Mouse (Mus musculus) ovary, postnatal 14 days (tissue): ENCODE measurements around the gene Chst3.
"Not testable (repeated sequence)": the region's sequence is repeated elsewhere in the genome, so short reads cannot be mapped to it uniquely, and the experiment has no call there.

Experiments used
- DNase-seq: peaks from one replicate; pipeline ENCODE4 v3.0.0; 2022; ENCODE audit warnings: low spot score

Gene Chst3

DNA sequence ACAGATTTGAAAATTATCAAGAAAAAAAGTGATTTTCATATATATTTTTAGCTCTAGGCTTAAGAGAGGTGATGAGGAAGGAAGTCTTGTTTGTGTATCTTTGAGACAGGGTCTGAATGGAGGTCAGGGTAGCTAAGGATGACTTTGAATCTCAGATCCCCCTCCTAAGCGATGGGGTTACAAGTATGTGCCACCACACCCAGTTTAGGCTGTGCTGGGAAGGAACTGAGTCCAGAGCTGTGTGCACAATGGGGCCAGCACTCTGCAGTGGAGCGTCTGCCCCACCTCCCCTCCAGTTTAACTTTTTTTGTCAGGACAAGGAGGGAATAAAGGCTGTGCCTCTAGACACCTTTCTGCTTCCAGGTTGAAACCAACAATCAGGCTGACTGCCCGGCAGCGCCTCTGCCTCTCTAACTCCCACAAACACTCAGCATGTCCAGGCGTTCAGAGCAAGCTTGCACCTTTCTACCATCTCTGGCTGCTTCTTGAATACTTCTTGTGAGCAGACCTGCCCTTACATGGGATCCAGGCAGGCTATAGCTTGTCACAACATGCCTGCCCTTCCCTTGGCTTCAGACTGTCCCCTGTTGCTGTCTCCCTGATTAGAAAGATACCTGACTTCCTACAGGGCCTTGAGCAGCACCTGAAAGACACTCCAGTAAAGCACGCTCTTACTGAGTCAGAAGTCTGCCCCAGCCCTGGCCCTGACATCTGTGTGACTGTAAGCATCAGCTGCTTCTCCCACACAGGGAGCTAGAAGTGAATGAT lies 11.4 kb upstream of the Chst3 start:
- DNase-seq: no peak

GRCm38 (mm10) chr10:60229113-60229512 lies 10.1 kb upstream of the Chst3 start:
- DNase-seq: no peak

DNA sequence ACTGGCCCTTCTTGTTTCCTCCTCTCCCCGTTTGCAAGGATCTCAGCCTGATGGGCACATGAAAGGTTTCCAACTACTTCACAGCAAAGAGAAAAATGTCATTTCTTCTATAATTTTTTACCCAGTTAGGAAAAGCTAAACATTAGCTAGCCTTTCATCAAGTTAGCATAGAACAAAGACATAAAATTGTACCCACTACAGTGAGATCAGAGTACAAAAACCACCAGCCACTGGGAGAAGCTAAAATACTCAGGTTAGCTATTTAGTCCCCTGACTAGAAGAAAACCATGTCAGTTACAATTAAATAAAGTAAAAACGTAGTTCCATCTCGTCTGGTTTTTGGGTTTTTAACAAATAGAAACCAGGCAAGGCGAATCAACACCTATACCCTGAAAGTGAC lies 8.6 kb upstream of the Chst3 start:
- no peak for DNase-seq

GRCm38 (mm10) chr10:60224601-60225000 lies 5.5 kb upstream of the Chst3 start:
- no peak for DNase-seq

DNA sequence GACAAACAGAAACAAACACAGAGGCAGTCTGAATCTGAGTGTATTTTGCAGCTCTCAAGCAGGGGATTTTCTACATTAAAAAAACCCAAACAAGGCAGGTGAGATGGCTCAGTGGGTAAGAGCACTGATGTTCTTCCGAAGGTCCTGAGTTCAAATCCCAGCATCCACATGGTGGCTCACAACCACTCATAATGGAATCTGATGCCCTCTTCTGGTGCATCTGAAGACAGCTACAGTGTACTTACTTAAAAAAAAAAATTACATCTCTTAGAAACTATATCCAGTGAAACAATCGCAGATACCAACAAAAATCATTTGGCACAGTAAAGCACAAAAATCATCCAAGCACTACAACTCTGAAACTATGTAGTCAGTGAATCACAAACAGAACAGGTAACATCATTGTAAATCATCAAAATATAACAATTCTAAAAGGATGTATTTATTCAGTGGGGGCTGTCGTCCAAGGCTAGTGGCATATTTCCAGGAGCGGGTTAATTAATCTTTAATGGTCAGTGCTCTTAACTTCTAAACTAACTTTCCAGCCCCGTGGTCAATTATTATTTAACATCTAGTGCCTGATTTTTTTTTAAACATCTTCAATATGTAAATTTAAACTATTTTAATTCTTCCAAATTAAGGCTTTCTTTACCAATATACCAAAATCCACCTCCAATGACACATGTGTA lies 2.7 kb upstream of the Chst3 start:
- not testable (repeated sequence) for DNase-seq

DNA sequence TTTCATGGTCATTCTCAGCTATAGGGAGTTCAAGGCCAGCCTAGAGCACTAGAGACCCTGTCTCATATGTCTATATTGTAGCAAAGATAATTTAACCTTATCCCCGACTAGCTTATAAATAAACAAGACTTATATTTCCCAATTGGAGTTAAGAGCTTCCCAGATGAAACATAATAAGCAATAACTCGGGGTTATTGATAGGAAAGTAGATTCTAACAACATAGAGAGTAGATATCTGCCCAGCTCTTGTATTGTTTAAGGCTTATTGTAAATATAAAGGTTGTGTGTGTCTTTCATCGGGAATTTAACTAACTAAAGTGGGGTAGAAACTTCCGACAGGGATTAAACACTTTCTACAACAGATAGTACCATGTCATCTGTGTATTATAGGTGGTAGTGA lies 1.5 kb upstream of the Chst3 start:
- DNase-seq: no peak

DNA sequence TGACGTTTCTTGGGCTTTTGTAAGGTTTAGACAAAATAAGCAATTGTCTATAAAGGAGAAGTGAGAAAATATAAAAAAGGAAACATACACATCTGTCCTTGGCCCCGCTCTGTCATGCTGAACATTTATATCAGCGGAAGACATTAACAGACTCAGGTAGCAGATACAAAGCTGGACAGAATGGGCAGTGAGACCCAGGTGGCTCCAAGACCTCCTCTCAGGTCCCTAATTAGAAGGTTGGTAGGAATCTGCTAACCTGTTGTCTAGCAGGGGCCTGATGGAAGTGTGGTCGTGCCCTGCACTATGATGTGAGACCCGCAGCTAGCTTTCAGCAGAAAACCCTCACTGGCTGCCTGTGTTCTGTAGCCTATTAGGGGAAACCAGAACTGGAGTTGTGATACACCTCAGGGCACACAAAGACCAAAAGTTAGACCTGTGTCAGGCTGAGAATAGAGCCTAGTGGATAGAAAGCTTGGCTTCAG lies 1.0 kb upstream of the Chst3 start:
- no peak for DNase-seq

DNA sequence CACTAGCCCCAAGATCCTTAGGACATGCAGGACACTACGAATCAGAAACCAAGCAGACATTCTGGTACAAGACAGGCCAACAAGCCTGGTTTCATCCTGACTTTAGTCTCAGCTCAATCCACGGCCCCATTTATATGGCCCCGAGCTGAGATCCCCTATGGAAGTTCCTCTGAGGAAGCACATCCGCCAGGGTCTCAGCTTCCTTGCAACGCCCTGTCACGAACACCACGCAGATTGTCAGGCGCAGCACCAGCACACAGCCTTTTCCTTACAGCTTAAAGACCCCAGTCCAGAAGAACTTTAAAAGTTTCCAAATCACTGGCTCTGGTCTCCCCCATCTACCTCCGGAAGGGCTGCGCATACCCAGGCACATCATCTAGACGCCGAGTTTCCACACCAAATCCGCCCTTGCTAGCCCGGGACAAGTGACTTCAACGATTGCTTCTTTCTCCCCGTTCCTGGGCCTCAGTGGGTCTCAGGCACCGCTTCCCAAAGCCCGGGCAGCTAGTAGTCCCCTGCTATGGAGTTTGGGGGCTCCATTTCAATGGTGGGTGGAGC lies 948 bp downstream of the Chst3 start:
- DNase-seq: no peak

GRCm38 (mm10) chr10:60216331-60217095 lies 2.5 kb downstream of the Chst3 start:
- no peak for DNase-seq

- DNase-seq: no peak
Measured at GRCm38 (mm10) chr10:60215077-60215960, 3.7 kb downstream of the Chst3 start.

GRCm38 (mm10) chr10:60212589-60213379 lies 6.3 kb downstream of the Chst3 start:
- no peak for DNase-seq

DNA sequence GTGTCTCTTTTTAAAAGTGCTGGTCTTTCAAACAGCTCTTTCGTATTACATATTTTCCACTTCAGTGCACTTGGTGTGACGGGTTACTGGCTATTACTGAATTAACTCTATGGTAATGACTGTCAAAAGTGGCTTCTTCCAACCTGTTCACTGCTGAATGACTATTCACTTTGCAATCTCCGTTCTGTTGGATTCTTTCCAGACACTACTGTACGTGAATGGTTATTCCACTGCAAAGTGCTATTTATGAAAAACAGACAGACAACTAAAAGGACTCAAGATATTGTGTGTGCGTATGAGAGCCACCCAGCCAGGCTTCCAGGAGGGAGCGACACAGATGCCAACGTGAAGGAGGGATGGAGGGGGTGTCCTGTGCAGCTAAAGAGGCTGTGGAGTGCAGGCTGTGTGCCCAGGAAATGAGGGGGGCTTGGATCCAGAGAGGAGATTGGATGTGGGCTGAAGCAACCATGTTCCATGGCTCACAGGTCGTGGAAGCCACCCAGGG lies 7.5 kb downstream of the Chst3 start:
- no peak for DNase-seq

DNA sequence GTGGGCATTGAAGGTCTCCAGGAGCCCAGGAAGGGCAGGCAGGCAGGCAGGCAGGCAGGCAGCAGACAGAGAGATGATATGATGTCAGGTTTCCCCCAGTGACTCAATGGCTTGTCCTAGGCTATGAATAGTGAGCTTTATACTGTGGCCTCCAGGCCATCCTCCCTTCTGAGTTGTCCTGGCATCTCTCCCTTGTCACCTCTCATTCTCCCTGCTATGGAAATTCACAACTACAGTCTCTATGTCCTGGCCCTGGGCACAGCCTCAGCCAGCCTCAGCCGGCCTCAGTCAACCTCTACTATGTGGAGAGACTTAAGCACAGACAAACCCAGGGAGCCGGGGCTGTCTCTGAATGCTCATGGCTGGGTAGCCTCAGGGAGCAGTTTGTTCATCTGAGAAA lies 8.6 kb downstream of the Chst3 start:
- no peak for DNase-seq

- DNase-seq: no peak
Measured at GRCm38 (mm10) chr10:60209237-60209636, 9.8 kb downstream of the Chst3 start.

- DNase-seq: no peak
Measured at GRCm38 (mm10) chr10:60207166-60207705, 11.8 kb downstream of the Chst3 start.

GRCm38 (mm10) chr10:60205601-60206241 lies 13.3 kb downstream of the Chst3 start:
- DNase-seq: no peak

- no peak for DNase-seq
Measured at GRCm38 (mm10) chr10:60202785-60203184, 16.3 kb downstream of the Chst3 start.

DNA sequence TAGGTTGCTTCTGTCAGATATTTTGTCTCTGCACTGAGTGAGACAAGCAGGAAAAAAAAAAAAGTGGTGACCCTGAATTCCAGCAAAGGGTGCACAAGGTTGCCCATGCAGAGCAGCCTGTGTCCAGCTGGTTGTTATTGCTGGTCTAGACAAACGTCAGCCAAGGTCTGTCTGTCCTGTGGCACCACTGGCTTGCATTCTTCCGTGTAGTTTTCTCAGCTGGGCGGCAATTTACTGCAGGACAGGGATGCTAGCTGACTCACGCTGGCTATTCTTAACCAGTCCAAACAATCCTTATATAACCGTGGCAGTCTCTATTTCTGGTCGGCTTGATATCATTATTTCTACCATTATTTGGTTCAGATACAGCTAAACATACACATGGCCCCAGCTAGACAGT lies 18.1 kb downstream of the Chst3 start:
- no peak for DNase-seq

- no peak for DNase-seq
Measured at GRCm38 (mm10) chr10:60199378-60199777, 19.7 kb downstream of the Chst3 start.

- no peak for DNase-seq
Measured at GRCm38 (mm10) chr10:60197406-60197821, 21.6 kb downstream of the Chst3 start.
